Mouse (Mus musculus): ENCODE measurements around the gene Ascc3. TPM values are rescaled to one million over a fixed set of nuclear protein-coding genes. Genes with fewer than 3 reads are reported as not detected.
A peak's percentile ranks its signal among the peaks of the same experiment; 100 is the strongest.

Gene Ascc3
- 26.8 and 28.7 TPM in 2 replicates for polyA plus RNA-seq (2012; rRNA removed)

DNA sequence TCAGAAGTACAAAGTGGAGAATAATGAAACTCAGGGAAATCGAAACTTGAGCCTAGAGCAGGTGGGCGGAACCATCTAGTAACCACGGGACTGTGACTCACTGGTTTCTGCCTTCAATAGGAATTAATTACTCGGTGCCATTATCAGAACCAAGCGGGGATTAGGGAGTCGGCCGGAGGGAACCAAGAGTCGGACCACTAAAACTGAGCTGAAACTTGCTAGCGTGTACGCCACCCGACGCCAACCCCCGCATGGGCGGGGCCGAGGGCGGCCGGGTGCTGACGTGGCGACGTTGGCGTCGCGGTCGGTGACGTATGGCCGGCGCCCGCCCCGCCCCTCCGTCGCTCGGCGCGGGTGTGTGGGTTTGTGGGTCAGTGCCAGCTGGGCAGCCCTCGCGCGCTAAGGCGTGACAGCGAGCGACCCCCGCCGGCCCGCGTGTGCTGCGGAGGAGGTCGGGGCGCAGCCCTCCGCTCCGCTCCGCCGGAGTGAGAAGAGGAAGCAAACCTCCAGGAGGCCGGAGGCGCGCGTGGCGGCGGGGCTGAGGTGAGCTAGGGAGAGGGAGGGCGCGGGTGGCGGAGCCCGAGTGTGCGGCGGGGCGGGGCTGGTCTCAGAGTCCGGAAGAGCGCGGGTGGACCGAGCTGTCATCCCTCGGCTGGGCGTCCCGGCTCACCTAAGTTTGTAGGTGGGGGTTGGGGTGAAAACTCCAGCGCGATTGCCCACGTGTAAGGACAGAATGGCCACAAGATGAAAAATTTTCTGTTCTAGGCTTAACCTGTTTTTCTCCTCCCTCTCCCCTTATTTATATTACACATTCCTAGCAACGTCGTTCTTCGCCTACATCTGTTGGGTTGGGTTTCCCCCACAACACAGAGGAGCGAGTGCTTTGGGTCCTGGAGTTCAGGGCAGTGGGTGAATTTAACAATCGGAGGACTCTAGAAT, at the start of gene Ascc3:
TSS of gene Ascc3 (plus strand) at position 315 of the 939 bp plus-strand sequence.
- Histone ChIP-seq H3K4me1 (replicated peaks; ENCODE audit: control insufficient read depth, insufficient read depth, low read length) (no peaks in the 10 kb centered on the region), H3K4me3 (ENCODE audit: control insufficient read depth, insufficient read depth, low read length) (peak within 1 kb of the TSS; percentile 70), H3K27me3 (ENCODE audit: control insufficient read depth, insufficient read depth, low read length) (no peaks in the 10 kb centered on the region), H3K27ac (ENCODE audit: control insufficient read depth, insufficient read depth, low read length) (peak within 1 kb of the TSS; percentile 69), H3K36me3 (ENCODE audit: control insufficient read depth, insufficient read depth, low read length) (no peaks in the 10 kb centered on the region)
- TF ChIP-seq POLR2A (IDR thresholded peaks at IDR 0.05; ENCODE audit: control insufficient read depth, extremely low read depth, insufficient read depth, low read length, poor library complexity) = peak; percentile 76
- peak; percentile 60; the same call in 1 of the 2 replicates for TF ChIP-seq CTCF (IDR thresholded peaks at IDR 0.05; ENCODE audit: borderline replicate concordance, control insufficient read depth, extremely low read depth, insufficient read depth, low read length, poor library complexity)
- WGBS = under 1% methylated on average over 79 of the region's 79 CpGs
- DNase-seq = peak; percentile 88

DNA sequence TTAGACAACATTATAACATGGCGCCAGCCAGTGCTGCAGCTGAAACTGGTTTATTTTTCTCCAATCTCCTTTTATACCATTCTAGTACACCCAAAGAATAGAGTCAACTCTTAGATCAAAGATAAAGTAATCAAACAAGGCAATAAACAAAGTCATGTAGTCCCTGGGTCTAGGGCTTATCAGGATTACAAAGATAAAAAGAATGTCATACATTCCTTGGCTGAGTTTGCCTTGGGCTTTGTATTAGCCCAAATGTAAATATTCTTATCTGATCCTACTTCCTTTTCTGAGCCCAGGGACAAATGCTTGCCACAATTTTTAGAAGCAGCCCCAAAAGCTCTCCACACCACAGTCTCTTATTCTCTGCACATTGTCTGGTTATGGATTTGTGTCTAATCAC, 7.7 kb upstream of the Ascc3 start:
- 95% methylated on average over 1 of the region's 1 CpGs for WGBS
- Histone ChIP-seq H3K4me1 (replicated peaks; ENCODE audit: control insufficient read depth, insufficient read depth, low read length) (no peaks in the 10 kb centered on the region), H3K36me3 (ENCODE audit: control insufficient read depth, insufficient read depth, low read length) (no peaks in the 10 kb centered on the region), H3K27me3 (ENCODE audit: control insufficient read depth, insufficient read depth, low read length) (no peaks in the 10 kb centered on the region), H3K27ac (ENCODE audit: control insufficient read depth, insufficient read depth, low read length) (no peak overlapping the region), H3K4me3 (ENCODE audit: control insufficient read depth, insufficient read depth, low read length) (no peak overlapping the region)
- DNase-seq = no peak
- TF ChIP-seq POLR2A (IDR thresholded peaks at IDR 0.05; ENCODE audit: control insufficient read depth, extremely low read depth, insufficient read depth, low read length, poor library complexity) (no peak), CTCF (IDR thresholded peaks at IDR 0.05; ENCODE audit: borderline replicate concordance, control insufficient read depth, extremely low read depth, insufficient read depth, low read length, poor library complexity) (no peak)

DNA sequence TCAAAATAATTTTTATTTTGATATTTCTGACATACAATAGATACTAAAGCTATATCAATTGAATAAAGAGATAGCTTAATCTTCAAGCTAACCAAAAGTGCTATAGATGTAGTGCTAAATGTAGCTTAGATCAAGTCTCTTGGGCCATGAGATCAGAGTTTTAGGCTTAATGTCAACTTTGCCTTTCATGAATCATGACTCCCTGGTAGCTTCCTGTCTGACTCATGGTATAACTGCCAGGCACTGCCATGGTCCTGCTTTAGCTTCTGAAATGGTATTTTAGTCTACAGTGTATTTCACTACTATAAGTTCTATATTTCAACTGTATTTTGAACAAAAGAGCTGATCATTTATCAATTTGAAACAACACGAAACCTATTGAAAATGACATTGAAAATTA, 5.9 kb upstream of the Ascc3 start:
- Histone ChIP-seq H3K36me3 (ENCODE audit: control insufficient read depth, insufficient read depth, low read length) (no peaks in the 10 kb centered on the region), H3K27ac (ENCODE audit: control insufficient read depth, insufficient read depth, low read length) (no peak overlapping the region), H3K4me1 (replicated peaks; ENCODE audit: control insufficient read depth, insufficient read depth, low read length) (no peaks in the 10 kb centered on the region), H3K27me3 (ENCODE audit: control insufficient read depth, insufficient read depth, low read length) (no peaks in the 10 kb centered on the region), H3K4me3 (ENCODE audit: control insufficient read depth, insufficient read depth, low read length) (no peak overlapping the region)
- 96% methylated on average over 1 of the region's 1 CpGs for WGBS
- no peak for DNase-seq
- TF ChIP-seq CTCF (IDR thresholded peaks at IDR 0.05; ENCODE audit: borderline replicate concordance, control insufficient read depth, extremely low read depth, insufficient read depth, low read length, poor library complexity) (no peak), POLR2A (IDR thresholded peaks at IDR 0.05; ENCODE audit: control insufficient read depth, extremely low read depth, insufficient read depth, low read length, poor library complexity) (no peak)

DNA sequence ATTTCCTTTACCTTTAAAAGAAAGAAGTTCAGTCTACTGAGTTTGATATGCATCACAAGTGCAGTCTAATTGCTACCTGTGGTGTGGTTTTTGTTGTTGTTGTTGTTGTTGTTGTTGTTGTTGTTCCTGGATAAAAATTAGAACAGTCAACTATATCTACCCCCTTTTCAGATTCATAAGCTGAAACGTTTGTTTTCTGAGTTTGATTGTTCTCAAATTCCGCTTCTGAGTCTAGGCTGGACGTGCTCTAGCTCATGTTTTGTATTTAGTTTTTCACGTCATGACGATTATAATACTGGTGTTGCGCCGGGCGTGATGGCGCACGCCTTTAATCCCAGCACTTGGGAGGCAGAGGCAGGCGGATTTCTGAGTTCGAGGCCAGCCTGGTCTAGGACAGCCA, 902 bp downstream of the Ascc3 start:
- WGBS = 78% methylated on average over 12 of the region's 12 CpGs
- H3K27ac ChIP-seq (ENCODE audit: control insufficient read depth, insufficient read depth, low read length) = no peak overlapping the region
- H3K36me3 ChIP-seq (ENCODE audit: control insufficient read depth, insufficient read depth, low read length) = no peaks in the 10 kb centered on the region
- TF ChIP-seq POLR2A (IDR thresholded peaks at IDR 0.05; ENCODE audit: control insufficient read depth, extremely low read depth, insufficient read depth, low read length, poor library complexity) (no peak), CTCF (IDR thresholded peaks at IDR 0.05; ENCODE audit: borderline replicate concordance, control insufficient read depth, extremely low read depth, insufficient read depth, low read length, poor library complexity) (no peak)
- DNase-seq = no peak
- H3K27me3 ChIP-seq (ENCODE audit: control insufficient read depth, insufficient read depth, low read length) = no peaks in the 10 kb centered on the region
- H3K4me3 ChIP-seq (ENCODE audit: control insufficient read depth, insufficient read depth, low read length) = no peak overlapping the region
- no peaks in the 10 kb centered on the region for H3K4me1 ChIP-seq (replicated peaks; ENCODE audit: control insufficient read depth, insufficient read depth, low read length)

DNA sequence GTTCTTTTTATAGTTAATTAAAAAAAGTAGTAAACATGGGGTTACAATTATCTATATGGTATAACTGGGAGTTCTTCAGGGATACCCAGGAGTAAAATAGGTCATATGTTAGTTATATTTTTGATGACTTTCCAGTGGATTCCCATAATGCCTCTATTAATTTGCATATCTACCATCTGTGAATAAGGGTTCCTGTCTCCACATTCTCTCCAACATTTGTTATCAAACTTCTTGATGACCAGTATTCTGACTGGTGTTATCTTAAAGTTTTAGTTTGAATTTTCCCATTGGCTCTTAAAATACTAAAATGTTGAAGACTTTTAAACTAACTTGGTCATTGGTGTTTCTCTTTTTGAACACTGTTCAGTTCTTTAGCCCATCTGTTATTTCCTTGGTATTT, 2.9 kb downstream of the Ascc3 start:
- Histone ChIP-seq H3K4me3 (ENCODE audit: control insufficient read depth, insufficient read depth, low read length) (no peak overlapping the region), H3K4me1 (replicated peaks; ENCODE audit: control insufficient read depth, insufficient read depth, low read length) (no peaks in the 10 kb centered on the region), H3K27ac (ENCODE audit: control insufficient read depth, insufficient read depth, low read length) (no peak overlapping the region), H3K27me3 (ENCODE audit: control insufficient read depth, insufficient read depth, low read length) (no peaks in the 10 kb centered on the region), H3K36me3 (ENCODE audit: control insufficient read depth, insufficient read depth, low read length) (no peaks in the 10 kb centered on the region)
- no peak for TF ChIP-seq CTCF (IDR thresholded peaks at IDR 0.05; ENCODE audit: borderline replicate concordance, control insufficient read depth, extremely low read depth, insufficient read depth, low read length, poor library complexity)
- TF ChIP-seq POLR2A (IDR thresholded peaks at IDR 0.05; ENCODE audit: control insufficient read depth, extremely low read depth, insufficient read depth, low read length, poor library complexity) = no peak
- DNase-seq = no peak

DNA sequence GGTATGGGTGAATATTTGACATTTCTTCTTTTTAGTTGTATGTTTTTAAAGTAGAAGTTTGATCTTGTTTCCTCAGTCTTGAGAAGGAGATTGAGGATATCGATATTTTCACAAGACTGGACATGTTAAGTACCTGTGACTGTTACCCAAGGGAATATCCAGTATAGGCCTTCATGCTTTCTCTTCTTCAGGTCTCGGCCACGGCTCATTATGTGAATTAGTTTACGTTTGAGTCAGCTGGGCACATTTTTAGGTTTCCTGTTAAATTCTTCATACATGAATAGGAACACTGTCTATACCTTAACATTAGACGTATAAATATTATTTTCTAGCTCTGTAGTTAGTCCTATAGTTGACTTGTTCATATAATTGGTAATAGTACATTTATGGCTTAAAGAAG, 12.4 kb downstream of the Ascc3 start:
- Histone ChIP-seq H3K4me1 (replicated peaks; ENCODE audit: control insufficient read depth, insufficient read depth, low read length) (no peaks in the 10 kb centered on the region), H3K27ac (ENCODE audit: control insufficient read depth, insufficient read depth, low read length) (no peak overlapping the region), H3K4me3 (ENCODE audit: control insufficient read depth, insufficient read depth, low read length) (no peak overlapping the region), H3K27me3 (ENCODE audit: control insufficient read depth, insufficient read depth, low read length) (no peaks in the 10 kb centered on the region), H3K36me3 (ENCODE audit: control insufficient read depth, insufficient read depth, low read length) (no peaks in the 10 kb centered on the region; the same call in 1 of the 2 replicates)
- no peak for TF ChIP-seq POLR2A (IDR thresholded peaks at IDR 0.05; ENCODE audit: control insufficient read depth, extremely low read depth, insufficient read depth, low read length, poor library complexity)
- TF ChIP-seq CTCF (IDR thresholded peaks at IDR 0.05; ENCODE audit: borderline replicate concordance, control insufficient read depth, extremely low read depth, insufficient read depth, low read length, poor library complexity) = no peak
- no peak for DNase-seq
- 94% methylated on average over 5 of the region's 5 CpGs for WGBS
